Mouse (Mus musculus) cerebellum, adult 18-20 months (tissue): ENCODE results near the gene Cfap97d1.
A peak's percentile ranks its signal among the peaks of the same experiment; 100 is the strongest.
"Not testable (repeated sequence)": the region's sequence is repeated elsewhere in the genome, so short reads cannot be mapped to it uniquely, and the experiment has no call there.

ENCODE experiments used
- DNase-seq, 2 experiments: peaks; one replicate each; pipeline ENCODE4 v3.0.0; 2021

The Cfap97d1 gene

DNA sequence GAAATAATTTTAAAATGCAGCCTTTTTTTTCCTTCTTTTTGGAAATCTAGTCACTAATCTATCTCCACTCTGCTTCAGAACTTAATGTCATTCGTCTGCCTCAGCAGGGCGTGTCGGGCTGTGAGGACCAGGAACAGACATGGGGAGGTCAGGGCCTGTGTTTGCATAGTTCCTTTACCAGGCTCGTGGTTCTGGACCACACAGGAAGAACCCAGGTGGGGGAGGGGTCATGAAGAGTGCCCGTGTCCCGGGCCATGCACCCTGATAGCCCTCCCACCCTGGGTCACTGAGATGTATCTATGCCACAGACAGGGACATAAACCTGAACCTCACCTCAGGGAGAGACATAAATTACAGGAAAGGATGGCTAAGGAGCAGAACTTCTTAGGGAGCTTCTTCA lies 9.9 kb upstream of the Cfap97d1 start:
- DNase-seq: no peak

DNA sequence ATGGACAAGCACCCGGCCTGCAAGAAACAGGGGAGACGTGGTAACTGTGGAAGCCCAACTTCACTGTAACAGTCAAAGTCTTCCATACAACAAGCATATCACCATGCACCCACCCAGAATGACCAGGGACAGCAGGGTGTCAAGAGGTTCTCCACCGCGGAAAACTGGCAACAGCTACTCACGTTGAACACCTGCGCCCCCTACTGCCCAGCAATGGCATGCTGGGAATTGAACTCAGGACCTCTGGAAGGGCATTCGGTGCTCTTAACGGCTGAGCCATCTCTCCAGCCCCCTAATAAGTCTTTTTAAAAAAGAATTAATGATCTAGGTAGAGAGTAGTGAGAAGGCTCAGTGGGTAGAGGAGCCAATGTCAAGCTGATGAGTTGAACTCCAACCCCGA lies 9.2 kb upstream of the Cfap97d1 start:
- peak; percentile 38 to 59 for DNase-seq

DNA sequence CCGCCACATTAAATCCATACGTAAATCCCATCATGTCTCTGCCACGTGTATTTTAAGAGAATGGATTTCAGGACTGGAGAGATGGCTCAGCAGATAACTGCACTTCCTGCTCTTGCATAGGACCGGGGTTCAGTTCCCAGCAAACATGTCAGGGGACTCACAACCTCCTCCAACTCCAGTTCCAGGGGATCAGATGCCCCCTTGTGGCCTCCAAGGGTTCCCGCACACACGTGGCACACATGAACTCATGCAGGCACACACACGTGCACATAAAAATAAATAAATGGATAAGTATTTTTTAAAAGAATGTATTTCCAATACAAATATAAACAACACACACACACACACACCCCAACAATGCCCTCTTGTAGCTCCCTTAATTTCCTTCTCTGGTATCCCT lies 7.1 kb upstream of the Cfap97d1 start:
- DNase-seq: no peak

DNA sequence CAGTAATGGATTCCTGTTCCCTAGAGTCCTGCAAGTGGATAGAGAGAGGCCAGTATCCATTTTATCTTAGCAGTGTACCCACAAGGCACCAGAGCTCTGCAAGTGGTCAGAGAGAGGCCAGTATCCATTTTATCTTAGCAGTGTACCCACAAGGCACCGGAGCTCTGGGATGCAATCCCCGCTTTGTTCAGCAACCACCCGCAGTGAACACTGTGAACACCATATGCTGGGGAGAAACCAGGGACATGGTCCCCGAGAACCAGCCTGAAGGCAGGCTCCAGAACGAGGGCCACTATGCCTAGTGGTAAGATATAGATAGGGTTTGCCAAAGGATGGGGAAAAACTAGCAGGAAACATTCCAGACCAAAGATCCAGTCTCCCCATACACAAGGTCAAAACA lies 4.9 kb upstream of the Cfap97d1 start:
- DNase-seq: peak; percentile 45 to 58

DNA sequence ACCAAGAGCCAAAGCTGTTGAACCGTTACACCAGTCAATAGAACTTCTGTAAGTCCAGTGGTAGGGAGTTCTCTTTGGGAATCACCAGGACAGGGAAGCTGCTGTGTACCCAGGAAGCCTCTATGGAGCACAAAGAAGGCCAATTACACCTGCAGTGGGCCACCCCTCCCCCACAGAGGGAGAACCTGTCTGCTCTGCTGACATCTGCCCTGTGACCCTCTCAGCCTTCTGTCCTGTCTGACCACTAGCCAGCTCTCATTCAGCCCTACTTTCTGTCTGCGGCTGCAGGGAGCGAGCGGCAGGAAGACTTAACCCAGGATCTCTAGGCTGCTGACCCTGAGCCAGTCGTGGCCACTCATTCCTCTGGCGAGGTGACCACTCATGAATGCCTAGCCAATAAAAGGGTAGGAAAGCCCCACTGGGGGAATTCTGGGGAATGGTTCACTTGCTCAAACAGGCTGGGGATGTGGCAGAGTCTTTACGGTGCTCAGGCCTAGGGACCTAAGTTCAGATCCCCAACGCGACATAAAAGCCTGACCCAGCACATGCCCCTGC lies 3.4 kb upstream of the Cfap97d1 start:
- no peak for DNase-seq

DNA sequence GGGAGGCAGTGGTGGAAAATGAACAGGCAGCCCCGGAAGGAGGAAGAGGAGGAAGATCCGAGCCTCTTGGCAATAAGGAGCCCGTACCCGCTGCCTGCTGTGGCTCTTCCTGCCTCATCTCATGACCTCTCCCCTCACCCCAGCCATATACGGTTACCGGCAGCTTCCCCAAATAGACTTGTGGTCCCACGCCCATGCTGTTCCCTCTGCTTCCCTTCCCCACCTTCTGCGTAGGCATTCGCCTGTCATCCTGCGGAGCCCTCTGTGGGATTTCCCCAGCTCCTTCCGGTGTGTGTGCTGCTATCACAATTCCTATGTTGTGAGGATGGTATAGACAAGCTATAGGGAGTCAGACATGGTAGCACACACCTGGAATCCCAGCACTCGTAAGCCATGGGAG lies 2.2 kb upstream of the Cfap97d1 start:
- no peak for DNase-seq

DNA sequence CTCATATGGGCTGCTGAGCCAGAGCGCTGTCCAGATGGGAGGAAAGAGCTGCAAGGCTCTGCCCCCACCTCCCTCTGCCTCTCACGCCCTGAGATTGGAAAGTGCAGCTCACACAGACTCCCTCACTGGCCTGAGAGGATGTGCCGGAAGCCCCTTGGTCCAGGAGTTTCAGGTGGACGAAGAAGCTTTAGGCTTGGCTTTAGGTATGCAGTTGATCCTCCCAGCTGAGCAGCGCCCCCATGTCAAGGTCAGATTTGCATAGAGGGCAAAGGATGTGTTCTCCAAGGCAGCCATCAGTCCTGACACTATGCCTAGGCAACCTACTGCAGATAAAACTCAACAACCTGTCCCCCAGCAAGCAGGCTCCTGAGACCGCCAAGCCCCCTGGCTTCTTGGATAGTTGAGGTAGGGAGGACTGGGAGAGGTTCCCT lies 1.1 kb upstream of the Cfap97d1 start:
- peak in 1 of 2 experiments; percentile 26 for DNase-seq

DNA sequence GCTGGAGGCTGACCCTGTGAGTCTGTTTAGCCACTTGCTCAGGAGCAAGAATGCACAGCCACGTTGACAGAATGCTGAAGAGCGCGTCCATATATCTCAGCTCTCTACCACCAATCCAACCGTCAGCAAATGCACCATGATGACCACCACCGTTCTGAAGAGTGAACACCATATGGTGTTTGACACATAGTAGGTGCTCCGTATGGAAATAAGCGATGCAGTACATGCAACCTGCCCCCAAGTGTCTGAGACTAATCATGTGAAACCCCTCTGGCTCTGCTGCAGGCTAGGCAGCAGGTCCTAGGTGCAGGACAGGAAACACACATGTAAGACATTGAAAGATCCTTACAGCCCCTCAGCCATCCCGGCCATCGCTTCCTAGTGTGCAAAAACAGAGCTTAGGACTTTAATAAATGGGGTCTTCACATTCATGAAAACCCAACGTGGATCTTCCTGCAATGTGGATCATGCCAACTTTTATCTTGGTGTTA lies 603 bp upstream of the Cfap97d1 start:
- DNase-seq: no peak

DNA sequence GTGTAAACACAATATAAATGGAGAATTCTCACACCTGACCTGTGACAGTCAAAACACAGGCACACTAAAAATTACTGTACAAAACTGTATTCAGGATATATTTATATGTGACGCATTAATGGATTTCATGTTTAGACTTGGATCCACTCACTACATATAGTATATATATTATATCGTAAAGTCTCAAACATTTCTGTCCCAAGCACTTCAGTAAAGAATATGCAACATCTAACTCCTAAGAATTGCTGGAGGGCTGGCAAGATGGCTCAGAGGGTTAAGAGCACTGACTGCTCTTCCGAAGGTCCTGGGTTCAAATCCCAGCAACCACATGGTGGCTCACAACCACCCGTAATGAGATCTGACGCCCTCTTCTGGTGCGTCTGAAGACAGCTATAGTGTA lies 1.4 kb downstream of the Cfap97d1 start:
- DNase-seq: not testable (repeated sequence)

DNA sequence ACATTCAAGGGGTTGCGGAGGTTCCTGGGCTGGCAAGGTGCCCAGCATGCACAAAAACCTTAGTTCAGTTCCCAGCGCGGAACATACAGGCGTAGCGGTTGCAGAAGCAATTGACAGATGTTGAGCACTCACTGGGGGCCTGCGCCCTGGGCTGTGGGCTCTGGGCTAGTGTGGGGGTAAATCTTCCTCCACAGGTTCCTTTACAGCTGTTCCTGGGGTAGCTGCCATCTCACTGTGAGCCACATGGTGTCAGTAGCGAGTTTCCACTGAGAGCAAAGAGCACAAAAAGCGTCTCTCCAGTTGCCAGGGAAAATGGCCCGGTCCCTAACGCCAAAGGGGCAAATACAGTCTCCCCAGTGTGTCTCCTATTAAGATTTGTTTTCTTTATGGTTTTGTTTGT lies 1.9 kb downstream of the Cfap97d1 start:
- peak; percentile 89 to 90 for DNase-seq

DNA sequence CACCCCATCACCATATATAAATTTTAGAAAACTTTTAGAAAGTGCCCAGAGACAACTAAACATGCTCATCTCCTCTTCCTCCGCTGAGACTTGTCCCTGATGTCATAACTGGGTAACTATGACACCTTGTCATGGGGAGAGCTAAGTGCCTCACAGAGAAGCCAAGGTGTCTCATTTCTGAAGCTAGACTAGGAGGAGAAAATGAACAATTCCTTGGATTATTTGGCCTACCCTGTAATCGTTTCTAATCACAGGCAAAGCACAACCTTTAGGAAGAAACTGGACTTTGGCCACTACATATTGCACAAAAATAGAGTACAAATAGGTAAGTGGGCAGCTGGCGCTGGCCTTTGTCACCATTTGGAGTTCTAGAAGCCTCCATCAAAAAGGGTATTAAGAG lies 2.8 kb downstream of the Cfap97d1 start, which contains the start of gene Dusp3:
TSS of gene Dusp3 (minus strand) at position 101 of the 400 bp plus-strand sequence.
- no peak for DNase-seq

DNA sequence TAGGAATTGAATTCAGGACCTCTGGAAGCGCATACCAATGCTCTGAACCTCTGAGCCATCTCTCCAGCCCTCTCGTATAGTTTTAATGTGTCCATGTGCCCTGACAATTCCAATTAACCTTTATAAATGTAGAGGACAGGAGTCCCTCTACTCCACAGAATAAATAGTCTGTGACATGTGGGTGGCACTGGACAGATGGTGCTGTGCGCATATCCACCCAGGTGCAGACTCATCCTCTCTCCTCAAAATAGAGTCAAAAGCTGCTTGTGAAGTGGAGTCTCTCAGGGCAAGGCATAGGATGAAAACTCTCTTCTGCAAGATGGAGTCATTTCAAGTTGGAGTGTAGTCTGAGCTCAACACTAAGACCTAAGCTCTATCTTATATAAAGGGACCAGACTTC lies 6.2 kb downstream of the Cfap97d1 start:
- no peak for DNase-seq

DNA sequence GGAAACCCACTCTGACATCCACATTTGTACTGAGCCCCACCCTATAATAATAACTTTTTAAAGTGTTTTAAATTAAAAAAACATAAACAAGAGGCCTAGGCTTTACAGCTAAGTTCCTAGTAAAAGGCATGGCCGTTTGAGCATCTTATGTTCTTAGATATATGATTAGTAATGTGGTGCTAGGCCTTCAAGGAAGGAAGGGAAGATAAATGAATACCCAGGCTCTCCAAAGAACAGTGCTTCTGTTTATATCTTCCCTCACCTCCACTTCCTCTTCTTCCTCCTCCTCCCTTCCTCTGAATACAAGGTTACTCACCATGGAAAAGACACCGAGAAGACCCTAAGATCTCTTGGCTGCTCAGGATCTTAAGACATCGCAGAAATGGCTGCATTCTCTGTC lies 7.7 kb downstream of the Cfap97d1 start:
- no peak for DNase-seq

DNA sequence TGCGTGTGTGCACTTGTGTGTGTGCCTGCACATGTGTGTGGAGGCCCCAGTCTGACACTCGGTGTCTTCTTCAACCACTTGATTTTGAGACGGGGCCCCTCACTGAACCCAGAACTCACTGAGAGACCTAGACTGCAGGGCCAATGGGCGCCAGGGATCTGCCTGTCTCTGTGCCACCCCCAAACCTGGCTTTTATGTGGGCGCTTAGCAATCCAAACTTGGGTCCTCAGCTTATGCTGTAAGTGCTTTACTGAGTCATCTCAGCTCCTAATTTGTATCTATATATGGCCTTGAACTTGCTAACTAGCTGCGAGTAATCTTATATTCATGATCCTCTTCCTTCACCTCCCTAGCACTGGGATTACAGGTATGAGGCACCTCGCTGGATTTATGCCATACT lies 8.3 kb downstream of the Cfap97d1 start:
- no peak for DNase-seq

DNA sequence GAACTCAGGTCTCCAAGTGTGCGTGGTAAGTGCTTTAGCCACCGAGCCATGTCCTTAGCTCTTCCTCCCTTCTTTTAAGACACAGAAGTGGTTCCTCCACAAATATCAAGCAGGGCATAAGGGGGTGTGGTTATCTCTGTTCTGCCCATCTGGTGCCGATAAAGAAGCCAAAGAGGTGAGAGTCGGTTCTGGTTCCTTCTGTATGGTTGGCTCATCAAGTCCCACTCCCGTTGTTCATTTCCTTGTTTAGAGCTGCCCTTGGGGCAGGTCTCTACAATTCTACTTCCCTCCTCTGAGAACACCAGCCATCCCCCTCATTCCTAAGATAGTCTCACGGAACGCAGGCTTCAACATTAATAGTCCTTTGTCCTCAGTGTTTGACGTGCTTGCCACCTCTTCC lies 10.0 kb downstream of the Cfap97d1 start:
- no peak for DNase-seq

DNA sequence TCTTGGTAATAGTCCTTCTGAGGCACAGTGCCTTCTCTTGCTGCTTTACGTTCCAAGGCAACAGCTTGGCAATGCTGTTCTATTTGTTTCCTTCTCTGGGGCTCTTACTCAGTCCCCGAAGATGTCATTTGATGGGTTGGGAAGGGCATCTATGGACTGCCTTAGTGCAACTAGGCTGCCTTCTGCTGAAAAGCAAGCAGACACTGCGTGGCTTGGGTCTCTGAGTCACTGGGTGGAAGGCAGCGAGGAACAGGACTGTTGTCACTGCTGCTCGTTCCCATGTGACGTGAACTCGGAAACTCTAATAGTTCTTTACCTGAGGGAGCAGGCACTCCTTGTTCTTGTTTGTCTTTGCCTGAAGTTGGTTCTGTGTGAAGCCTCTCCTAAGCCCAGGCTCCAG lies 11.9 kb downstream of the Cfap97d1 start:
- DNase-seq: no peak

DNA sequence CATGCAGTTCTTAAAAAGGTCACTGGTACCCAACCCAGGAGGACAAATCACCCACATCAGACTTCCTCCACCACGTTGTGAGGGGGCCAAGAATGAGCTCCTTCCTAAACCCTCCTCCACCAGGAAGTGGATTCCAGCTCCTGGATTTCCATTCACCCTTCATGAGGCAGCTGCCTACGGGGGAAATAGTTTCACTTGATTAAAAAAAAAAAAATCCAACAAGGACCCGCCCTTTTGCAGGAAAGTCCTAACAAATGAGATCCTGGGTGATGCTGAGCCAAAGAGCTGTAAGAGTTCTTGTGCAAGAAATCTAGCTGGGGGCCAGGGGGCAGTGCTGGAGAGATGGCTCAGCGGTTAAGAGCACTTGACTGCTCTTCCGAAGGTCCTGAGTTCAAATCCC lies 14.2 kb downstream of the Cfap97d1 start:
- no peak for DNase-seq

DNA sequence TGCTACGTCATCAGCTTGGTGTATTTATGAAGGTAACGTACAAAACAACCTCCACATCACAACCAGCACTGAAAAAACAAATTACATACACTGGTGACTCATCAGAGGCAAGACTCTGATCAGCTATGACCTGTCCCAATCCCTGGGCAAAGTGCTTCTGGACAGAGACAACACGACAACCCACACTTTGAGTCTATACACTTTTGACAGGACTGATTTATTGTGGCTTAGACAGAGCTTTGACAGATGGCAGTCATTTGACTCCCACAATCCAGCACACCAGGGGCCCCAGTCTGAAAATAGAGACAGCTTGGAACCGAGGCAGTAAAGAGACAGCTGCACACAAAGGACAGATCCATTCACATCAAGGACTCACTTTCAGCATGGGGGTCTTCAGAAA lies 15.4 kb downstream of the Cfap97d1 start:
- DNase-seq: no peak

DNA sequence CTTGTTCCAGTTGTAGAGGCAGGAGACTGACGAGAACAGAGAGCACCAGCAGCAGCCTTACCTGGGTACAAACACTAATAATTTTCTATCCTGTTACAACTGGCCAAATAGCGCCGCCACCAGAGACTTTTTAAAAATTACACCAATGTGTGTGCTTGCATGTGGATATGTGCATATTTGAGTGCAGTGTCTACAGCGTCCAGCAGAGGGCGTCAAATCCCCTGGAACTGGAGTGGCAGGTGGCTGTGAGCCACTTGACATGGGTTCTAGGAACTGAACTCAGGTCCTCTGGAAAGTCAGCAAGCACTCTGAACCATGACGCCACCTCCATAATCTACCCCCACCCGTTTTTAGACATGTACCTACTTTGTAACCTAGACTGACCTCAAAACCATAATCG lies 20.2 kb downstream of the Cfap97d1 start:
- no peak for DNase-seq

DNA sequence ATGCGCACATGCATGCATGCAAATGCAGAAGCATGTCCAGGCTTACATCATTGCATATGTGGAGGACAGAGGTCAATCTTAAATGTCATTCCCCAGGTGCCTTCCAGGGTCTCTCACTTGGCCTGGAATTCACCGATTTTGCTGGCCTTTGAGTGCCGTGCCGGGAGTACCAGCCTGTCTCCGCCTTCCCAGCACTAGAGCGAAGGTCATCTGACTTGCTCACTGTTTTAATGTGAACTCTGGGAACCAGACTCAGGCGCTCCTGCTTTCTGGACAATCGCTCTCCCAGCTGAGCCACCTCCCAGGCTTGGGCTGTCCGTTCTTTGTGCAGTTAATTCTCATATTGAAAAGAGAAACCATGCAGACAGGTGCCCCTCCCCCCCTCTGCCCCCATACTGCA lies 22.2 kb downstream of the Cfap97d1 start:
- DNase-seq: no peak

DNA sequence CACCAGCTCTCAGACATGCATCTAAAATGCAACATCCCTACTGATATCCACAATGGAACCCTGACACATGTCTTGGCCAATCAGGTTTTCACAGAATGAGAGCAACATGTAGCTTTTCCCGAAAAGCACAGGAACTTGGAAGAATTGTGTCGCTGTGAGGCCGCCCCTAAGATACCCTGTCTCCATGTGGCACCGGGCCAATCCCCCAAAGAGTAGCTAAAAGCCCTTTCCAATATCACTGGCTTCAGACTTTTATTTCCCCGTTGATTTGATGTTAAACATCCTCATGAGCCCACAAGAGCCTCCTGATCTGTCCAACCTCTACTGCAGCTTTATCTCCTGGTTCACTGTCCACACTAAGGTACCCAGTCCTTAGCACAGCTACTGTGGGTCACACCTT lies 22.6 kb downstream of the Cfap97d1 start:
- no peak for DNase-seq

DNA sequence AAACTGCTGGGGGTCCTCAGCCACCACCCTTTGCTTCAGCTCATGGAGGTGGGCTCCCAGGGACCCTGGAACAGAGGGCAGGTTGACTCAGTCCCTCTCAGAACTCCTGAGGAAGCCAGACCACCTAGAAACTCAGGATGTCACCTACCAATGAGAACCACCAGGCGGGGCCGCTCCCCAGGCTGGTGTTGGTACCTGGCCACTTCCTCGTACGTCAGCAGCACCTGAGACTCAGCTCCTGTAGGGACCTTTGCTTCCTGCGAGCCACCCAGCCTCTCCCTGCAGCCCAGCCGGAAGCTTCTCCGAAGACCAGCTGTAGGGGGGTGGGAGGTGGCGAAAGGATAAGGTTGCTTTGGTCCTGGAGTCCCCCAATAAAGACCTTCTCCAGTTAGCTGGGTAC lies 24.3 kb downstream of the Cfap97d1 start:
- no peak for DNase-seq

DNA sequence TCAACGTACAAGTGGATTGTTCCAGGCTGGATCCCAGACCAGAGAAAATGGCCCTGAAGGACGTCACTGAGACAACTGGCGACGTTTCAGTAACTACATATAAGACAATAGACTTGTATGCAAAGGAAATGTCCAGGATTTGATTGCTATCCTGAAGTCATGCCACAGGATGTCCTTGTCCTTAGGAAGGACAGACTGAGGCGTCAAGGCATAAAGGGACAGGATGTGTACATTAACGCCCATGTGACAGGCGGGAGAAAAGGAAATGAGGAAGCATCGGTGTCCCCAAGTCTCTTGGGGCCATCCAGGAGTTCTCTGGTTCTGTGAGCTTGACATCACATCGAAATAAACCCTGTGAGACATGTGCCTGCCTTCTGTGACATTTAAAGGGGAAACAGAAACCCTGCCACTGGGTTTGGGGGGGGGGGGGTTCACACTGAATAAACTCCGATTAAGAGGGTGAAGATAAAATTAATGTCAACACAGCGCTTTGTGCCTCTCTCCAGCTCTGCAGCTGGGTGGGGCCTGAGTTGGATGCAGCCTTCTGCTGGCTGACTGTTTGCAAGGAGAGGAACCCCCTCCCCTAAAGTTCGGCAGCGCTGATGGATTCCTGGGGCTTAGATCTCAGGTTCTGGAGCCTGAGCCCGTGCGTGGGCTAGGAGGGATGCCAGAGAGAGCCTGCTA lies 25.0 kb downstream of the Cfap97d1 start:
- DNase-seq: no peak

DNA sequence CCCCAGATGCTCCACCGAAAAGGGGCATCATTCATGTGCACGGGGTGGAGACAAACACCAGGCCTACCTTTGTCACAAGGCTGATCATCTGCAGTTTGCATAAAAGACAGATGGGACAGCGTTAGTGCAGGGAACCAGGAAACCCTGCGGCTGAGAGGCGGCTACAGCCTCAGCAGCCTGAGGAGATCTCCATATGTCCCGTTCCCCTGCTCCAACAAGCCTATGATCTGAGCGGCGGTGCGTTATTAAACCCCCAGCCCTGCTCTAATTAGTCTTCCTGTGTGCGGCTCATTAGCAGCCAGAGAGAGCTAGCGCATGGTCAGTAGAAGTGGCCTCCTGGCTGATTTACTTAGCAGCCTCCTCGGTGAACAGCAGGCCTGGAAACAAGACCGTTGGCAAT lies 26.1 kb downstream of the Cfap97d1 start:
- DNase-seq: peak; percentile 71 to 78

DNA sequence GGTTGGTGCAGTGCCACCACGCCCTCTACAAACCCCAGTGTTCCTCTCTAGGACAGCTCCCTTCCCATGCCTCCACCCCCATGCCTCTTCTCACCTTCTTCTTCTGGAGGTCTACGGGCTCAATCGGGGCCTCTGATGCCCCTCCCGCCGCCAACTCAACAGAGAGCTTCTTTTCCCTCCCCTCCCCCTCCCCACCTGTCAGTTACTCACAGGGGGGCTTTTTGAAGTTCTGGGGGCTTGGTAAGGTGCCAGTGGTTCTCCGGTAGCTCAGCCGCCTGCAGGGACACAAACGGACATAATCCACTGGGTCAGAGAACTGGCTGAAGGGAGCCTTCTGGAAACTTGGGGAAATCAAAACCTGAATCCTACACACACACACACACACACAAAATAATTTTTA lies 27.4 kb downstream of the Cfap97d1 start:
- no peak for DNase-seq
